In genomic region chr4:133419312-133420004, GRCm38 (mm10) we compare ENCODE assay signal across 8 mouse cellular contexts. TPM values are rescaled to one million over a fixed set of nuclear protein-coding genes. Genes with fewer than 3 reads are reported as not detected.
DNase-seq lines count a peak whose midpoint lies in the region; ATAC-seq and TF ChIP-seq lines count a peak whose summit lies in the region.

No protein-coding gene starts in this region.

- H3K27me3 ChIP-seq in heart, embryonic 11.5 days (ENCODE audit: control insufficient read depth, insufficient read depth, low read length) = no peaks in the 10 kb centered on the region
- H3K27me3 ChIP-seq in lung, embryonic 14.5 days (ENCODE audit: insufficient read depth, low read length) = no peaks in the 10 kb centered on the region
- H3K27me3 ChIP-seq in thymus, adult 2 months (ENCODE audit: control insufficient read depth, insufficient read depth, low read length) = no peaks in the 10 kb centered on the region; the same call in 1 of the 2 replicates

- intact Hi-C loops in heart, postnatal 36 days (cut with DNase I) = loop anchor here (1.0 to 5.0 kb wide), 4 partner anchors 29 to 109 kb away; partner anchors contain the start of gene Slc9a1

- H3K36me3 ChIP-seq in heart, embryonic 11.5 days (ENCODE audit: control insufficient read depth, insufficient read depth, low read length) = peaks cover 18% of the 10 kb centered on the region
- peaks cover 55% of the 10 kb centered on the region for H3K36me3 ChIP-seq in lung, embryonic 14.5 days (ENCODE audit: insufficient read depth)
- peaks cover 24% of the 10 kb centered on the region for H3K36me3 ChIP-seq in thymus, adult 2 months (ENCODE audit: control insufficient read depth, insufficient read depth, low read length)

- peak; percentile 49 to 76 for DNase-seq in heart, adult 18-20 months
- DNase-seq in urinary bladder, postnatal 14 days (ENCODE audit: low spot score) = peak; percentile 72
- DNase-seq in urinary bladder, adult 18-20 months (ENCODE audit: low spot score in 2 of 2) = no peak
- DNase-seq in cerebellum, postnatal 4 days (ENCODE audit: low spot score in 2 of 2) = peak; percentile 46 to 86
- DNase-seq in heart, postnatal 36 days = peak; percentile 65 to 75
- peak; percentile 74 for DNase-seq in lung, embryonic 14.5 days
- DNase-seq in thymus, adult 2 months = peak; percentile 58

- no peak overlapping the region for H3K9ac ChIP-seq in heart, embryonic 11.5 days (ENCODE audit: low read depth, low read length)
- H3K9ac ChIP-seq in lung, embryonic 14.5 days = no peak overlapping the region

- no peak overlapping the region for H3K27ac ChIP-seq in heart, embryonic 11.5 days (ENCODE audit: low read depth, low read length)
- H3K27ac ChIP-seq in lung, embryonic 14.5 days (ENCODE audit: low read depth) = no peak overlapping the region
- no peak overlapping the region for H3K27ac ChIP-seq in thymus, adult 2 months (ENCODE audit: control insufficient read depth, insufficient read depth, low read length)

- H3K4me1 ChIP-seq in heart, embryonic 11.5 days (ENCODE audit: control insufficient read depth, insufficient read depth, low read length) = no peaks in the 10 kb centered on the region
- H3K4me1 ChIP-seq in lung, embryonic 14.5 days (ENCODE audit: insufficient read depth) = no peaks in the 10 kb centered on the region
- no peaks in the 10 kb centered on the region for H3K4me1 ChIP-seq in thymus, adult 2 months (replicated peaks; ENCODE audit: control insufficient read depth, insufficient read depth, low read length)

- no peak; the same call in 1 of the 2 replicates for ATAC-seq in heart, embryonic 11.5 days (replicated peaks; ENCODE audit: insufficient number of reproducible peaks, low FRiP score, low TSS enrichment)
- ATAC-seq in lung, embryonic 14.5 days (ENCODE audit: insufficient read depth) = no peak

- no peak overlapping the region for H3K4me3 ChIP-seq in heart, embryonic 11.5 days (ENCODE audit: low read depth, low read length)
- H3K4me3 ChIP-seq in lung, embryonic 14.5 days (ENCODE audit: low read depth, low read length) = no peak overlapping the region
- H3K4me3 ChIP-seq in thymus, adult 2 months (ENCODE audit: control insufficient read depth, insufficient read depth, low read length) = no peak overlapping the region

- no peak overlapping the region for H3K4me2 ChIP-seq in heart, embryonic 11.5 days
- H3K4me2 ChIP-seq in lung, embryonic 14.5 days = no peak overlapping the region

- H3K9me3 ChIP-seq in heart, embryonic 11.5 days (replicated peaks; ENCODE audit: control insufficient read depth, low read length) = no peaks in the 10 kb centered on the region
- no peaks in the 10 kb centered on the region for H3K9me3 ChIP-seq in lung, embryonic 14.5 days (ENCODE audit: low read depth, low read length)

- no peak for TF ChIP-seq POLR2A in thymus, adult 2 months (IDR thresholded peaks at IDR 0.05; ENCODE audit: control insufficient read depth, extremely low read depth, insufficient read depth, low read length, poor library complexity)

- peak; percentile 87 for TF ChIP-seq CTCF in lung, embryonic 14.5 days (IDR thresholded peaks at IDR 0.05; ENCODE audit: low read depth)
- TF ChIP-seq CTCF in thymus, adult 2 months (IDR thresholded peaks at IDR 0.05; ENCODE audit: borderline replicate concordance, control insufficient read depth, extremely low read depth, insufficient read depth, low read length, poor library complexity) = peak; percentile 87

- 59% methylated on average over 14 of the region's 14 CpGs for whole genome bisulfite sequencing in heart, embryonic 11.5 days (ENCODE audit: insufficient replicate concordance)
- 65% methylated on average over 14 of the region's 14 CpGs for WGBS in lung, embryonic 14.5 days
- WGBS in thymus, adult 2 months = 84% methylated on average over 14 of the region's 14 CpGs

RNA-seq across cellular contexts. Expression of gene Slc9a1, which starts 50.0 kb away (rescaled TPM):
- total RNA-seq in heart, adult 18-20 months (2021) = 10 to 100 TPM; 17.6 to 19.6 TPM
- polyA plus RNA-seq in heart, embryonic 11.5 days (2014; fragmentation: Nextera tagmentation; extraction: Ambion mirVana) = 4.8 and 7.0 TPM in 2 replicates
- total RNA-seq in heart, postnatal 36 days (2021) = 10 to 100 TPM; 17.6 to 18.8 TPM
- 8.7 and 9.7 TPM in 2 replicates for polyA plus RNA-seq in lung, embryonic 14.5 days (2014; fragmentation: Nextera tagmentation; extraction: Ambion mirVana)
- polyA plus RNA-seq in thymus, adult 2 months (2012; rRNA removed) = 77.9 and 89.8 TPM in 2 replicates

Comparison
In these comparisons a context has a peak if more than half of its experiments do, and no peak if none do; other contexts are left out.
1. DNase-seq: peak in heart, adult 18-20 months (2 of 2), urinary bladder, postnatal 14 days (single experiment), cerebellum, postnatal 4 days (2 of 2), heart, postnatal 36 days (2 of 2), lung, embryonic 14.5 days (single experiment) and thymus, adult 2 months (single experiment); none in urinary bladder, adult 18-20 months (0 of 2).